20 mouse cellular contexts compared by ENCODE assay signal in the genomic region with DNA sequence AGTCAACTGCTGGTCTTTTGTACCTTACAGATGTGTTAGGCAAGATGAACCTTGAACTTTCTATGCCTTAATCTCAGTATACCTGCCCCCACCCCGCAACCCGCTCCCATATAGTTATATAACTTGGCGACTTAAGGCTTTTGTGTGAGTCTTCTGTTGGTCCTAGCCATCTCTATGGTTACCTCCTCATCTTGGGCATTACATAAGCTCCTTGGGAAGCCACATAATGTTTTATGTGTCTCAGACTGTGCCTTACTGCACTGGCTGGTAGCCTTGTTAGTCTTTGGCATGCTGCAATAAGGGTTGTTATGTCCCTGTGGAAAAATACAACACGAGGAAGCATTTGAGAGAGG. TPM values are rescaled to one million over a fixed set of nuclear protein-coding genes. Genes with fewer than 3 reads are reported as not detected.
"Had no signal": no experiment of that assay in that cellular context is flagged by ENCODE, and none has a peak within 500 bp of the region (broad histone marks: within the 10 kb centered on the region; RNA-seq: fewer than 3 reads in every experiment).

No protein-coding gene starts in this region.

- H3K4me1 ChIP-seq: liver, embryonic 13.5 days; midbrain, embryonic 12.5 days had no signal

- H3K4me3 ChIP-seq: liver, embryonic 13.5 days; midbrain, embryonic 12.5 days; neural tube, embryonic 13.5 days had no signal

- H3K9me3 ChIP-seq: liver, embryonic 13.5 days; midbrain, embryonic 12.5 days; neural tube, embryonic 13.5 days had no signal

- ATAC-seq: liver, postnatal 0 days; lung, postnatal 0 days; midbrain, embryonic 16.5 days had no signal

- H3K27me3 ChIP-seq: liver, embryonic 13.5 days; midbrain, embryonic 12.5 days; neural tube, embryonic 13.5 days had no signal

- H3K9ac ChIP-seq: liver, embryonic 13.5 days; liver, postnatal 0 days; midbrain, embryonic 12.5 days; neural tube, embryonic 13.5 days had no signal

- DNase-seq: layer of hippocampus, adult 9-11 months; layer of hippocampus, postnatal 36 days; liver; liver, embryonic 13.5 days; liver, postnatal 0 days; retina, postnatal 1 day; right cerebral cortex, postnatal 4 days; thymus, postnatal 36 days had no signal

- H3K4me2 ChIP-seq: liver, embryonic 13.5 days; midbrain, embryonic 12.5 days; neural tube, embryonic 13.5 days had no signal

- H3K36me3 ChIP-seq: liver, embryonic 13.5 days; midbrain, embryonic 12.5 days; neural tube, embryonic 13.5 days had no signal

- H3K27ac ChIP-seq: kidney, postnatal 0 days; liver, embryonic 13.5 days; macrophage; midbrain, embryonic 12.5 days; neural tube, embryonic 13.5 days had no signal

RNA-seq across cellular contexts. Expression of a gene that starts 39.3 kb away (rescaled TPM):
- total RNA-seq: layer of hippocampus, adult 18-20 months; layer of hippocampus, postnatal 36 days; left cerebral cortex, adult 8-10 months; left cerebral cortex, postnatal 25 days; megakaryocyte-erythroid progenitor cell, adult 5-6 weeks had no signal
- polyA plus RNA-seq: liver, embryonic 13.5 days; macrophage; midbrain, embryonic 12.5 days; midbrain, embryonic 16.5 days; neural tube, embryonic 13.5 days; spleen, adult 2 months; stomach, embryonic 16.5 days had no signal
